Mouse (Mus musculus): ENCODE measurements around the gene Cpsf4.

- TF ChIP-seq CTCF (IDR thresholded peaks at IDR 0.05; ENCODE audit: extremely low read depth, insufficient read length, insufficient replicate concordance, low read depth, low read length) (no peak), POLR2A (IDR thresholded peaks at IDR 0.05; ENCODE audit: low read depth, low read length) (no peak)
Observed at GRCm38 (mm10) chr5:145223395-145223794, 56.4 kb downstream of the Cpsf4 start.
